Mouse (Mus musculus): ENCODE data around the gene Smc5. TPM values are rescaled to one million over a fixed set of nuclear protein-coding genes. Genes with fewer than 3 reads are reported as not detected.

Smc5 gene
- polyA plus RNA-seq (2014; fragmentation: Illumina TruSeq; extraction: RNeasy Lipid Tissue Mini Kit (QIAGEN cat#74804); ENCODE audit: low read depth, low replicate concordance): 32.5 TPM

GRCm38 (mm10) chr19:23273355-23274053 lies at the start of gene Smc5:
Smc5 (minus strand) TSS chr19:23273897.

Other genes starting within 250 kb of the Smc5 start
- gene Klf9, start 132.7 kb downstream of the Smc5 start, polyA plus RNA-seq (2014; fragmentation: Illumina TruSeq; extraction: RNeasy Lipid Tissue Mini Kit (QIAGEN cat#74804); ENCODE audit: low read depth, low replicate concordance): 115 TPM
- 2.4 TPM for gene Mamdc2, start 174.5 kb upstream of the Smc5 start, polyA plus RNA-seq (2014; fragmentation: Illumina TruSeq; extraction: RNeasy Lipid Tissue Mini Kit (QIAGEN cat#74804); ENCODE audit: low read depth, low replicate concordance)